Mouse (Mus musculus) C2C12 (cell line): ENCODE data around the gene Dhx37.

ENCODE experiments used
- CEBPB ChIP-seq: IDR thresholded peaks from one replicate; pipeline ENCODE4 v1.6.1; 2011; ENCODE audit warnings: low read depth, mild to moderate bottlenecking, control low read depth, moderate library complexity
- CTCF ChIP-seq: IDR thresholded peaks from one replicate; pipeline ENCODE4 v1.5.1; 2011; ENCODE audit not compliant: control insufficient read depth, insufficient read depth, insufficient read length
- MAX ChIP-seq: IDR thresholded peaks from one replicate; pipeline ENCODE4 v1.6.1; 2011; ENCODE audit warnings: mild to moderate bottlenecking, control low read depth
- MYOD1 ChIP-seq: IDR thresholded peaks from one replicate; pipeline ENCODE4 v1.6.1; 2011; ENCODE audit warnings: low read depth; ENCODE audit not compliant: control insufficient read depth, insufficient read length
- MYOG ChIP-seq: IDR thresholded peaks from one replicate; pipeline ENCODE4 v1.6.1; 2011; ENCODE audit not compliant: control insufficient read depth, insufficient read length; ENCODE audit errors: extremely low read depth
- USF1 ChIP-seq: IDR thresholded peaks from one replicate; pipeline ENCODE4 v1.6.1; 2011; ENCODE audit warnings: low read depth, mild to moderate bottlenecking, control low read depth, moderate library complexity

GRCm38 (mm10) chr5:125475030-125475429 is 41.1 kb upstream of the Dhx37 start:
- TF ChIP-seq MYOG (no peak), CTCF (no peak), MYOD1 (no peak), USF1 (no peak), MAX (no peak), CEBPB (no peak)
